Mouse (Mus musculus): ENCODE results near the gene Fcer2a. TPM values are rescaled to one million over a fixed set of nuclear protein-coding genes. Genes with fewer than 3 reads are reported as not detected.

Gene Fcer2a
- total RNA-seq, 2 experiments from 2014 or later = not detected

Other genes starting within 250 kb of the Fcer2a start
- gene Pex11g, start 226.5 kb downstream of the Fcer2a start, total RNA-seq (2021) = 1 to 10 TPM in 1 of 2 experiments, under 1 TPM in 1; 0.54 to 1.3 TPM
- under 1 TPM in 1 of 2 experiments, not detected in 1; 0.61 TPM for gene Tex45, start 223.3 kb downstream of the Fcer2a start, total RNA-seq (2021)
- 10 to 100 TPM; 28.7 to 30.8 TPM for gene Zfp358, start 201.0 kb downstream of the Fcer2a start, total RNA-seq (2021)
- 10 to 100 TPM; 78.8 to 98.1 TPM for gene Mcoln1, start 193.7 kb downstream of the Fcer2a start, total RNA-seq (2021)
- gene Pnpla6, start 178.8 kb downstream of the Fcer2a start, total RNA-seq (2021) = 10 to 100 TPM; 55.9 to 79.2 TPM
- gene C330021F23Rik, start 126.2 kb downstream of the Fcer2a start, total RNA-seq (2021) = not detected
- 10 to 100 TPM; 35.6 to 39.0 TPM for gene Camsap3, start 106.9 kb downstream of the Fcer2a start, total RNA-seq (2021)
- gene Xab2, start 72.9 kb downstream of the Fcer2a start, total RNA-seq (2021) = 10 to 100 TPM; 36.6 to 36.9 TPM
- gene Pet100, start 72.6 kb downstream of the Fcer2a start, total RNA-seq (2021) = 10 to 100 TPM; 75.6 to 85.4 TPM
- gene Pcp2, start 68.6 kb downstream of the Fcer2a start, total RNA-seq (2021) = not detected
- gene Stxbp2, start 63.2 kb downstream of the Fcer2a start, total RNA-seq (2021) = 10 to 100 TPM; 44.0 to 61.7 TPM
- gene Retn, start 38.4 kb downstream of the Fcer2a start, total RNA-seq (2021) = 1 to 10 TPM in 1 of 2 experiments, under 1 TPM in 1; 0.49 to 1.4 TPM
- under 1 TPM in 1 of 2 experiments, not detected in 1; 0.61 TPM for gene Mcemp1, start 28.4 kb downstream of the Fcer2a start, total RNA-seq (2021)
- 10 to 100 TPM; 11.3 to 12.0 TPM for gene Fcor, start 21.8 kb downstream of the Fcer2a start, total RNA-seq (2021)
- 10 to 100 TPM; 25.5 to 26.8 TPM for gene Trappc5, start 17.9 kb downstream of the Fcer2a start, total RNA-seq (2021)
- gene Clec4g, start 26.5 kb upstream of the Fcer2a start, total RNA-seq (2021) = not detected
- under 1 TPM in 1 of 2 experiments, not detected in 1; 0.27 TPM for gene Cd209a, start 54.8 kb upstream of the Fcer2a start, total RNA-seq (2021)
- gene Cd209e, start 160.1 kb upstream of the Fcer2a start, total RNA-seq (2021) = not detected
- not detected for gene Cd209d, start 184.4 kb upstream of the Fcer2a start, total RNA-seq (2021)
- gene Cd209b, start 232.7 kb upstream of the Fcer2a start, total RNA-seq (2021) = under 1 TPM; 0.50 to 0.76 TPM

All from left cerebral cortex, postnatal 36 days (tissue).